Mouse (Mus musculus) cerebellum, postnatal 10 days (tissue): ENCODE measurements at regions not wholly inside any gene's neighbourhood (a gene's known extent, or its start where the extent isn't known, plus 50 kb on each side); places are given as distances from the start of the nearest gene placed in this dataset.
A peak's percentile ranks its signal among the peaks of the same experiment; 100 is the strongest.
"Not testable (repeated sequence)": the region's sequence is repeated elsewhere in the genome, so short reads cannot be mapped to it uniquely, and the experiment has no call there.

Experiments used
- DNase-seq, 2 experiments: peaks; one replicate each; pipeline ENCODE4 v3.0.0; 2021; ENCODE audit warnings: mixed read lengths in 2 of 2

- no peak for DNase-seq
Observed at GRCm38 (mm10) chr2:128270377-128271129, 144.7 kb downstream of the Bcl2l11 start.

- DNase-seq = no peak
Observed at GRCm38 (mm10) chr2:128272789-128273188, 147.0 kb downstream of the Bcl2l11 start.

- DNase-seq = no peak
Observed at GRCm38 (mm10) chr2:128273292-128273691, 147.5 kb downstream of the Bcl2l11 start.

- no peak for DNase-seq
Observed at GRCm38 (mm10) chr2:128276337-128276736, 150.5 kb downstream of the Bcl2l11 start.

GRCm38 (mm10) chr2:128277387-128278123 is 151.7 kb downstream of the Bcl2l11 start:
- DNase-seq = peak; percentile 56 to 71

GRCm38 (mm10) chr2:128278124-128278432 is 152.2 kb downstream of the Bcl2l11 start:
- DNase-seq = peak; percentile 90 to 94

GRCm38 (mm10) chr2:128278608-128279081 is 152.8 kb downstream of the Bcl2l11 start:
- peak; percentile 68 to 73 for DNase-seq

GRCm38 (mm10) chr2:128279127-128279710 is 153.4 kb downstream of the Bcl2l11 start:
- DNase-seq = no peak

GRCm38 (mm10) chr2:128282591-128282990 is 156.8 kb downstream of the Bcl2l11 start:
- no peak for DNase-seq

GRCm38 (mm10) chr2:128284822-128285421 is 159.1 kb downstream of the Bcl2l11 start:
- peak; percentile 79 to 86 for DNase-seq

- peak in 1 of 2 experiments; percentile 51 for DNase-seq
Observed at GRCm38 (mm10) chr2:128285457-128285856, 159.6 kb downstream of the Bcl2l11 start.

GRCm38 (mm10) chr2:128288138-128288551 is 162.3 kb downstream of the Bcl2l11 start:
- DNase-seq = no peak

GRCm38 (mm10) chr2:128290609-128291008 is 164.8 kb downstream of the Bcl2l11 start:
- DNase-seq = peak; percentile 59 to 63

GRCm38 (mm10) chr2:128294610-128295009 is 168.8 kb downstream of the Bcl2l11 start:
- DNase-seq = no peak

GRCm38 (mm10) chr2:128295018-128295424 is 169.2 kb downstream of the Bcl2l11 start:
- no peak for DNase-seq

- no peak for DNase-seq
Observed at GRCm38 (mm10) chr2:128295726-128296234, 169.9 kb downstream of the Bcl2l11 start.

- DNase-seq = not testable (repeated sequence)
Observed at GRCm38 (mm10) chr2:128296423-128296822, 170.6 kb downstream of the Bcl2l11 start.

- no peak for DNase-seq
Observed at GRCm38 (mm10) chr2:128296897-128297296, 171.1 kb downstream of the Bcl2l11 start.

GRCm38 (mm10) chr2:128297821-128298220 is 172.0 kb downstream of the Bcl2l11 start:
- no peak for DNase-seq

GRCm38 (mm10) chr2:128298996-128299395 is 173.2 kb downstream of the Bcl2l11 start:
- peak in 1 of 2 experiments; percentile 25 for DNase-seq

- no peak for DNase-seq
Observed at GRCm38 (mm10) chr2:128301709-128302108, 175.9 kb downstream of the Bcl2l11 start.

GRCm38 (mm10) chr2:128304063-128304712 is 178.3 kb downstream of the Bcl2l11 start:
- no peak for DNase-seq
